Mouse (Mus musculus) embryonic facial prominence, embryonic 11.5 days (tissue): ENCODE data around the gene Aarsd1. TPM values are rescaled to one million over a fixed set of nuclear protein-coding genes. Genes with fewer than 3 reads are reported as not detected.
"Not testable (repeated sequence)": the region's sequence is repeated elsewhere in the genome, so short reads cannot be mapped to it uniquely, and the experiment has no call there.

ENCODE experiments used
- ATAC-seq: fragments of 200-750 bp; cut with Nextera tagmentation; replicated peaks from 2 replicates; pipeline ENCODE4 v1.8.0; 2017; ENCODE audit warnings: low read depth; ENCODE audit not compliant: insufficient number of reproducible peaks, low FRiP score, low TSS enrichment
- DNase-seq: peaks from one replicate; pipeline ENCODE4 v3.0.0-alpha.2; 2015; ENCODE audit warnings: low spot score
- H3K27ac ChIP-seq: fragments of 300-500 bp; sonication (generic); replicated peaks from 2 replicates; pipeline ENCODE4 v1.5.1; 2014; ENCODE audit warnings: mild to moderate bottlenecking, low read depth, low read length, control low read depth
- H3K27me3 ChIP-seq: fragments of 300-500 bp; sonication (generic); 2 replicates; pipeline ENCODE4 v1.6.1; 2014; ENCODE audit warnings: mild to moderate bottlenecking, low read length, moderate library complexity, mixed read lengths; ENCODE audit not compliant: control insufficient read depth, insufficient read depth
- H3K36me3 ChIP-seq: fragments of 300-500 bp; sonication (generic); replicated peaks from 2 replicates; pipeline ENCODE4 v1.6.1; 2014; ENCODE audit warnings: low read depth, mild to moderate bottlenecking, low read length, moderate library complexity, mixed read lengths; ENCODE audit not compliant: control insufficient read depth, insufficient read depth
- H3K4me1 ChIP-seq: fragments of 300-500 bp; sonication (generic); 2 replicates; pipeline ENCODE4 v1.6.1; 2014; ENCODE audit warnings: low read length, mixed read lengths; ENCODE audit not compliant: control insufficient read depth, insufficient read depth
- H3K4me2 ChIP-seq: fragments of 300-500 bp; sonication (generic); 2 replicates; pipeline ENCODE4 v1.6.1; 2014; ENCODE audit warnings: low read depth, mild to moderate bottlenecking, control low read depth, low read length, moderate library complexity
- H3K4me3 ChIP-seq: fragments of 300-500 bp; sonication (generic); 2 replicates; pipeline ENCODE4 v1.5.1; 2014; ENCODE audit warnings: low read depth, low read length, control low read depth
- H3K9ac ChIP-seq: fragments of 300-500 bp; sonication (generic); replicated peaks from 2 replicates; pipeline ENCODE4 v1.6.1; 2014; ENCODE audit warnings: mild to moderate bottlenecking, control low read depth, low read length
- H3K9me3 ChIP-seq: fragments of 300-500 bp; sonication (generic); replicated peaks from 2 replicates; pipeline ENCODE4 v1.6.1; 2016; ENCODE audit warnings: mild to moderate bottlenecking, low read length, inconsistent platforms, mixed read lengths; ENCODE audit not compliant: control insufficient read depth
- WGBS: fragments of 180-500 bp; shearing (Covaris S2); extraction: QIAGEN DNeasy Blood & Tissue Kit; methylation state at CpG from one replicate; pipeline ENCODE4 v1.1.7; 2014; 5-methylcytosine and 5-hydroxymethylcytosine counted together
- polyA plus RNA-seq: library from polyadenylated mRNA; unstranded; fragments of >200 nt; fragmentation: Nextera tagmentation; extraction: Ambion mirVana; gene quantifications from 2 replicates; pipeline ENCODE4 v1.2.1, GENCODE M21; 2014

Gene Aarsd1
- polyA plus RNA-seq, 1 experiment from 2014 or later, result 90.9 TPM

DNA sequence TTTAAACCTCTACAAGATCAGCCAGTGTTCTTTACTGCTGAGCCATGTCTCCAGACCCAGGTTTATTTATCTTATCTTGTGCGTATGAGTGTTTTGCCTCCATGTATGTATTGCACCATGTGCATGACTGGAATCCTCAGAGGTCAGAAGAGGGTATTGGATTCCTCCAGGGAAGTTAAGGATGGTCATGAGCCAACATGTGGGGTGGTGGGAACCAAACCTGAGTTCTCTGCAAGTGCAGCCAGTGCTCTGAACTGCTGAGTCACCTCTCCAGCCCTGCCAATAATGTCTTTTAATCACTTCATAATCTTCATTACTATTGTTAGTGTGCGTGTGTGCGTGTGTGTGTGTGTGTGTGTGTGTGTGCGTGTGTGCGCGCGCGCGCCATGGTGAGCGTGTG, 34.1 kb upstream of the Aarsd1 start:
- H3K4me1 ChIP-seq, result no peaks in the 10 kb centered on the region; the same call in 1 of the 2 replicates
- no peaks in the 10 kb centered on the region for H3K9me3 ChIP-seq
- H3K4me3 ChIP-seq, result no peak overlapping the region
- DNase-seq (no peak), ATAC-seq (no peak)
- 93% methylated on average over 10 of the region's 10 CpGs for WGBS
- no peak overlapping the region for H3K4me2 ChIP-seq
- no peak overlapping the region for H3K9ac ChIP-seq
- no peak overlapping the region for H3K27ac ChIP-seq
- H3K27me3 ChIP-seq, result no peaks in the 10 kb centered on the region
- no peaks in the 10 kb centered on the region for H3K36me3 ChIP-seq

DNA sequence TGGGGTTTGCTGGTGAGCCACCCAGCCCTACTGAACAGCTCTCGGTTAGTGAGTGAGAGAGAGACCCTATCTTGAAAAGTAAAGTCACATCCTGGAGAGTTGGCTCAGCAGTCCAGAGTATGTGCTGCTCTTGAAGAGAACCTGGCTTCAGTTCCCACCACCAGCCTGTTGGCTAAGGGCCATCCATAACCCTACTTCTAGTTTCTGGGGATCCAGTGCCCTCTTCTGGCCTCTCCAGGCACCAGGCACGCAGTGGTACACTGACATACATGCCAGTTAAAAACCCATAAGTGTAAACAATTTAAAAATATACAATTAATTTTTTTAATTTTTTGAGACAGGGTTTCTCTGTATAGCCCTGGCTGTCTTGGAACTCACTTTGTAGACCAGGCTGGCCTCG, 33.0 kb upstream of the Aarsd1 start:
- no peak for ATAC-seq

DNA sequence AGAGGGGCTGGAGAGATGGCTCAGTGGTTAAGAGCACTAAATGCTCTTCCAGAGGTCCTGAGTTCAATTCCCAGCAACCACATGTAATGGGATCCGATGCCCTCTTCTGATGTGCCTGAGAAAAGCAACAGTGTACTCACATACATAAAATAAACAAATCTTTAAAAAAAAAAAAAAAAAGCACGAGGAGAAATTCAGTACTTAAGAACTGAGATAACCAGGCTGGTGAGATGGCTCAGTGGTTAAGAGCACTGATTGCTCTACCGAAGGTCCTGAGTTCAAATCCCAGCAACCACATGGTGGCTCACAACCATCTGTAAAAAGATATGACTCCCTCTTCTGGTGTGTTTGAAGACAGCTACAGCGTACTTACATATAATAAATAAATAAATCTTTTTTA, 32.2 kb upstream of the Aarsd1 start:
- not testable (repeated sequence) for H3K9ac ChIP-seq, ATAC-seq, H3K4me1 ChIP-seq, H3K4me3 ChIP-seq, H3K4me2 ChIP-seq, DNase-seq, H3K27me3 ChIP-seq, H3K9me3 ChIP-seq, H3K36me3 ChIP-seq, H3K27ac ChIP-seq
- 81% methylated on average over 4 of the region's 4 CpGs for WGBS

More for the DNA sequence above, 33.0 kb upstream of the Aarsd1 start:
- no peak for DNase-seq
- no peaks in the 10 kb centered on the region for H3K27me3 ChIP-seq
- no peak overlapping the region for H3K4me2 ChIP-seq
- H3K4me1 ChIP-seq, result no peaks in the 10 kb centered on the region
- no peak overlapping the region for H3K4me3 ChIP-seq
- H3K9me3 ChIP-seq, result no peaks in the 10 kb centered on the region
- H3K36me3 ChIP-seq, result no peaks in the 10 kb centered on the region
- no peak overlapping the region for H3K27ac ChIP-seq
- no peak overlapping the region for H3K9ac ChIP-seq
- WGBS, result 81% methylated on average over 3 of the region's 3 CpGs

- Histone ChIP-seq H3K27ac (no peak overlapping the region), H3K9ac (no peak overlapping the region), H3K9me3 (no peaks in the 10 kb centered on the region), H3K27me3 (no peaks in the 10 kb centered on the region), H3K36me3 (peaks cover 7% of the 10 kb centered on the region), H3K4me3 (no peak overlapping the region), H3K4me2 (no peak overlapping the region), H3K4me1 (no peaks in the 10 kb centered on the region)
- DNase-seq (no peak), ATAC-seq (no peak)
- 83% methylated on average over 4 of the region's 4 CpGs for WGBS
Observed at GRCm38 (mm10) chr11:101448899-101449298, 31.5 kb upstream of the Aarsd1 start.

DNA sequence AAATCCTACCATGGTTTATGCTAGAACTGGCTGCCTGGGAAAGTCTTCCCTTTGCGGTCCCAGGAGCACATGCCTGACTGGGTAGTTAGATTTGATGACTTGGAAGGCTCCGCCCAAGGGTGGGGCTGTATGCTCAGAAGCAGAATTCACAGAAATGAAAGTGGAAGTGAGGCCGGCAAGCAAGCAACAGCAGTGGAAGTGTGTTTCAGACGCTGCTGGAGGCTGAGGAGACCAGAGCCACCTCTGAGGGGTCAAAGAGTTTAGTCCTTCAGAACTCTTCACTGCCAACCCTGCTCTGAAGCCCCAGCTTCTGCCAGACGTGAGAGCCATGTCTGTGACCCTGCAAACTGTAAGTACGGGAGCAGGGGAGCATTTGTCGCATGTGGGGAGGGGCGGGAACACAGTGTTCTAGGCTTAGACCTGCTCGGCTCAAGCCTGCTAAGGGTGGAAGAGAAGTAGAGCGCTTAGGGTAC, 30.9 kb upstream of the Aarsd1 start, which contains the start of gene Ifi35:
Gene Ifi35 (plus strand): TSS at position 134 of the 473 bp plus-strand sequence.
- Histone ChIP-seq H3K9ac (peak within 1 kb of the TSS; percentile 23), H3K4me3 (no peak within 1 kb of the TSS), H3K27ac (no peak within 1 kb of the TSS), H3K4me2 (peak within 1 kb of the TSS; percentile 13), H3K9me3 (no peaks in the 10 kb centered on the region), H3K4me1 (no peaks in the 10 kb centered on the region), H3K27me3 (no peaks in the 10 kb centered on the region), H3K36me3 (peaks cover 7% of the 10 kb centered on the region)
- DNase-seq, result peak; percentile 39
- ATAC-seq, result no peak
- 36% methylated on average over 10 of the region's 10 CpGs for WGBS

DNA sequence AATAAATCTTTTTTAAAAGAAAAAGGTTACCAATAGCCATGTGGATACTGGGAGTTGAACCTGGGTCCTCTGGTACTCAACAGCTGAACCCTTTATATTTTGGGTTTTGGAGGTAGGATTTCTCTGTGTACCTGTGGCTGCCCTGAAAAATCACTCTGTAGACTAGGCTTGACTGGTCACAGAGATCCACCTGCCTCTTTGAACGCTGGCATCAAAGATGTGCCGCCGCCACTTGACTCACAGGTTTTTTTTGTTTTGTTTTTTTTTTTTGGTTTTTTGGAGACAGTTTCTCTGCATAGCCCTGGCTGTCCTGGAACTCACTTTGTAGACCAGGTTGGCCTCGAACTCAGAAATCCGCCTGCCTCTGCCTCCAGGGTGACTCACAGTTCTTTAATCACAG, 30.4 kb upstream of the Aarsd1 start:
- peaks cover 7% of the 10 kb centered on the region for H3K36me3 ChIP-seq
- DNase-seq, result no peak
- H3K4me1 ChIP-seq, result no peaks in the 10 kb centered on the region
- 87% methylated on average over 5 of the region's 5 CpGs for WGBS
- no peak overlapping the region for H3K27ac ChIP-seq
- no peak overlapping the region for H3K4me3 ChIP-seq
- H3K9ac ChIP-seq, result no peak overlapping the region
- ATAC-seq, result no peak
- no peaks in the 10 kb centered on the region for H3K27me3 ChIP-seq
- no peaks in the 10 kb centered on the region for H3K9me3 ChIP-seq
- no peak overlapping the region for H3K4me2 ChIP-seq

- WGBS, result 92% methylated on average over 8 of the region's 8 CpGs
- H3K36me3 ChIP-seq, H3K4me2 ChIP-seq, ATAC-seq, H3K27ac ChIP-seq, H3K27me3 ChIP-seq, H3K9me3 ChIP-seq, DNase-seq, H3K4me3 ChIP-seq, H3K9ac ChIP-seq, H3K4me1 ChIP-seq: not testable (repeated sequence)
Observed at GRCm38 (mm10) chr11:101446860-101447259, 29.4 kb upstream of the Aarsd1 start.

DNA sequence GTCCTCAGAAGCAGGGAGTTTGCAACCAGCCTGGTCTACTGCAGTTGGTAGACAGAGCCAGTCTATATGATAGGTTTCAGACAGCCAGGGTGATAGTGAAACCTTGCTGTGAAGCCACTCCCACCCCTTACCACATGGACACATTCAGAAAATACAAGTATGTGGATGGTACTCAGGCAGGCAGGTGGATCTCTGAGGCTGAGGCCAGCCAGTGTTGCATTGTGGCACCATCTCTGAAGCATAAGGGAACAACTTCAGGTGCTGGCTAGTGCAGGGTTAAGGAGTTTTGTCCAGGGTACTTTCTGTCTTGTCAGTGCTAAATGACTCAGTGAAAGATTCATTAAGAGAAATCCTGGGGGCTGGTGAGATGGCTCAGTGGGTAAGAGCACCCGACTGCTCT, 28.9 kb upstream of the Aarsd1 start:
- Histone ChIP-seq H3K9me3 (no peaks in the 10 kb centered on the region), H3K4me3 (no peak overlapping the region), H3K36me3 (peaks cover 7% of the 10 kb centered on the region), H3K4me2 (no peak overlapping the region), H3K9ac (no peak overlapping the region), H3K4me1 (no peaks in the 10 kb centered on the region), H3K27me3 (no peaks in the 10 kb centered on the region), H3K27ac (no peak overlapping the region)
- 79% methylated on average over 1 of the region's 1 CpGs for WGBS
- DNase-seq (no peak), ATAC-seq (no peak)
